ENCODE assay signal across 11 mouse cellular contexts in genomic region chrX:100395026-100395425, GRCm38 (mm10). TPM values are rescaled to one million over a fixed set of nuclear protein-coding genes. Genes with fewer than 3 reads are reported as not detected.
DNase-seq lines count a peak whose midpoint lies in the region; ATAC-seq and TF ChIP-seq lines count a peak whose summit lies in the region.
"Had no signal": no experiment of that assay in that cellular context is flagged by ENCODE, and none has a peak within 500 bp of the region (broad histone marks: within the 10 kb centered on the region; RNA-seq: fewer than 3 reads in every experiment).

No protein-coding gene starts in this region.

- peak; percentile 35; the same call in 1 of the 2 replicates for TF ChIP-seq CTCF in testis, adult 2 months (IDR thresholded peaks at IDR 0.05; ENCODE audit: control insufficient read depth, insufficient read depth, insufficient replicate concordance, low read depth, low read length)
- TF ChIP-seq CTCF in thymus, adult 2 months (IDR thresholded peaks at IDR 0.05; ENCODE audit: borderline replicate concordance, control insufficient read depth, extremely low read depth, insufficient read depth, low read length, poor library complexity), result no peak

- WGBS in thymus, adult 2 months, result 80% methylated on average over 8 of the region's 8 CpGs

- no peaks in the 10 kb centered on the region for H3K27me3 ChIP-seq in testis, adult 2 months (ENCODE audit: control insufficient read depth, insufficient read depth, low read length)
- no peaks in the 10 kb centered on the region for H3K27me3 ChIP-seq in thymus, adult 2 months (ENCODE audit: control insufficient read depth, insufficient read depth, low read length)

- no peaks in the 10 kb centered on the region for H3K4me1 ChIP-seq in testis, adult 2 months (ENCODE audit: control insufficient read depth, insufficient read depth, low read length)
- no peaks in the 10 kb centered on the region for H3K4me1 ChIP-seq in thymus, adult 2 months (replicated peaks; ENCODE audit: control insufficient read depth, insufficient read depth, low read length)
- H3K4me1 ChIP-seq: midbrain, embryonic 12.5 days had no signal

- no peak overlapping the region for H3K27ac ChIP-seq in testis, adult 2 months (ENCODE audit: control insufficient read depth, insufficient read depth, low read depth, low read length)
- H3K27ac ChIP-seq in thymus, adult 2 months (ENCODE audit: control insufficient read depth, insufficient read depth, low read length), result no peak overlapping the region
- H3K27ac ChIP-seq: midbrain, embryonic 12.5 days had no signal

- ATAC-seq in frontal cortex, adult (ENCODE audit: low TSS enrichment), result peak; percentile 50; the same call in 1 of the 2 replicates
- ATAC-seq in hematopoietic stem cell, adult 5-6 weeks (replicated peaks in 1 of 2; ENCODE audit: insufficient read depth in 1 of 2, low FRiP score in 2 of 2, low TSS enrichment in 1 of 2, low read depth in 1 of 2, poor library complexity in 2 of 2, severe bottlenecking in 2 of 2), result 0 out of 4 replicates have a peak, but pooled peaks have one; percentile 22 to 45

- no peak for TF ChIP-seq POLR2A in testis, adult 2 months (IDR thresholded peaks at IDR 0.05; ENCODE audit: control insufficient read depth, low read depth, low read length)
- TF ChIP-seq POLR2A in thymus, adult 2 months (IDR thresholded peaks at IDR 0.05; ENCODE audit: control insufficient read depth, extremely low read depth, insufficient read depth, low read length, poor library complexity), result no peak

- H3K4me3 ChIP-seq in testis, adult 2 months (ENCODE audit: control insufficient read depth, low read depth, low read length), result no peak overlapping the region
- H3K4me3 ChIP-seq in thymus, adult 2 months (ENCODE audit: control insufficient read depth, insufficient read depth, low read length), result no peak overlapping the region
- H3K4me3 ChIP-seq: midbrain, embryonic 12.5 days had no signal

- no peaks in the 10 kb centered on the region for H3K36me3 ChIP-seq in testis, adult 2 months (ENCODE audit: control insufficient read depth, insufficient read depth, low read length)
- no peaks in the 10 kb centered on the region for H3K36me3 ChIP-seq in thymus, adult 2 months (ENCODE audit: control insufficient read depth, insufficient read depth, low read length)
- H3K36me3 ChIP-seq: midbrain, embryonic 12.5 days had no signal

- DNase-seq in frontal cortex, postnatal 14 days (ENCODE audit: low spot score in 2 of 2), result no peak
- DNase-seq in testis, postnatal 14 days (ENCODE audit: low spot score), result no peak
- DNase-seq in thymus, adult 2 months, result no peak
- no peak for DNase-seq in layer of hippocampus, postnatal 36 days
- DNase-seq in layer of hippocampus, adult 9-11 months, result no peak

RNA-seq across cellular contexts. Expression of gene Otud6a, which starts 33.8 kb away (rescaled TPM):
- 6.8 and 7.3 TPM in 2 replicates for polyA plus RNA-seq in testis, adult 2 months (2012; rRNA removed)
- total RNA-seq in hematopoietic stem cell, adult 5-6 weeks (2017), result not detected in 2 replicates
- not detected in 2 replicates for polyA plus RNA-seq in thymus, adult 2 months (2012; rRNA removed)
- not detected for total RNA-seq in layer of hippocampus, postnatal 36 days (2021)
- polyA plus RNA-seq: embryonic facial prominence, embryonic 14.5 days; midbrain, embryonic 12.5 days; spleen, adult 2 months had no signal

RNA-seq across cellular contexts. Expression of gene Awat2, which starts 47.5 kb away (rescaled TPM):
- 2.1 and 2.4 TPM in 2 replicates for polyA plus RNA-seq in testis, adult 2 months (2012; rRNA removed)
- 0.63 TPM in 1 of 2 replicates, not detected in the other for total RNA-seq in hematopoietic stem cell, adult 5-6 weeks (2017)
- polyA plus RNA-seq in thymus, adult 2 months (2012; rRNA removed), result 0.88 and 0.93 TPM in 2 replicates
- total RNA-seq in layer of hippocampus, postnatal 36 days (2021), result under 1 TPM in 1 of 2 experiments, not detected in 1; 0.35 TPM
